In genomic region chr1:33074551-33074950, GRCm38 (mm10) we compare ENCODE assay signal across 35 mouse cellular contexts.
"Had no signal": no experiment of that assay in that cellular context is flagged by ENCODE, and none has a peak within 500 bp of the region (broad histone marks: within the 10 kb centered on the region; RNA-seq: fewer than 3 reads in every experiment).

No protein-coding gene starts in this region.

- H3K27ac ChIP-seq: heart, embryonic 10.5 days; heart, embryonic 13.5 days; heart, embryonic 15.5 days; hindbrain, embryonic 10.5 days; hindbrain, embryonic 12.5 days; hindbrain, embryonic 13.5 days; hindbrain, embryonic 14.5 days; hindbrain, embryonic 15.5 days; hindbrain, postnatal 0 days; intestine, embryonic 15.5 days; kidney, embryonic 15.5 days; kidney, postnatal 0 days; layer of hippocampus, adult 2 months had no signal

- ATAC-seq: hindbrain, embryonic 16.5 days; hindbrain, postnatal 0 days; inflammation-experienced regulatory T-cells, adult 6 months; intestine, embryonic 15.5 days; intestine, embryonic 16.5 days; intestine, postnatal 0 days had no signal

- H3K27me3 ChIP-seq: heart, embryonic 12.5 days; heart, embryonic 13.5 days; heart, embryonic 15.5 days; hindbrain, embryonic 12.5 days; hindbrain, embryonic 13.5 days; hindbrain, embryonic 15.5 days; intestine, embryonic 15.5 days; kidney, embryonic 15.5 days had no signal

- H3K36me3 ChIP-seq: heart, embryonic 10.5 days; heart, embryonic 12.5 days; heart, embryonic 13.5 days; heart, embryonic 15.5 days; hindbrain, embryonic 10.5 days; hindbrain, embryonic 12.5 days; hindbrain, embryonic 13.5 days; hindbrain, embryonic 15.5 days; intestine, embryonic 15.5 days; kidney, embryonic 15.5 days had no signal

- H3K9me3 ChIP-seq: heart, embryonic 10.5 days; heart, embryonic 12.5 days; heart, embryonic 13.5 days; heart, embryonic 15.5 days; hindbrain, embryonic 10.5 days; hindbrain, embryonic 12.5 days; hindbrain, embryonic 13.5 days; hindbrain, embryonic 15.5 days; intestine, embryonic 15.5 days; kidney, embryonic 15.5 days had no signal

- H3K4me2 ChIP-seq: heart, embryonic 11.5 days; heart, embryonic 12.5 days; heart, embryonic 13.5 days; heart, embryonic 15.5 days; hindbrain, embryonic 12.5 days; hindbrain, embryonic 13.5 days; hindbrain, embryonic 14.5 days; hindbrain, embryonic 15.5 days; intestine, embryonic 15.5 days; kidney, embryonic 15.5 days had no signal

- H3K4me1 ChIP-seq: heart, embryonic 10.5 days; heart, embryonic 12.5 days; heart, embryonic 13.5 days; heart, embryonic 15.5 days; hindbrain, embryonic 10.5 days; hindbrain, embryonic 12.5 days; hindbrain, embryonic 13.5 days; hindbrain, embryonic 15.5 days; intestine, embryonic 15.5 days; kidney, embryonic 15.5 days had no signal

- H3K4me3 ChIP-seq: heart, embryonic 10.5 days; heart, embryonic 12.5 days; heart, embryonic 13.5 days; heart, embryonic 15.5 days; hindbrain, embryonic 10.5 days; hindbrain, embryonic 12.5 days; hindbrain, embryonic 13.5 days; hindbrain, embryonic 15.5 days; intestine, embryonic 15.5 days; kidney, embryonic 15.5 days; layer of hippocampus, adult 2 months had no signal

- DNase-seq: heart, postnatal 10 days; heart, postnatal 14 days; heart, postnatal 36 days; heart, postnatal 4 days; kidney, adult 11 months; kidney, adult 18-20 months; kidney, adult 2 months; kidney, adult 8-10 months; kidney, adult 9 months; kidney, postnatal 10 days; kidney, postnatal 14 days; kidney, postnatal 25 days; kidney, postnatal 36 days; kidney, postnatal 4 days; layer of hippocampus, adult 9-11 months; layer of hippocampus, postnatal 36 days had no signal

- H3K9ac ChIP-seq: heart, embryonic 12.5 days; heart, embryonic 13.5 days; heart, embryonic 15.5 days; hindbrain, embryonic 12.5 days; hindbrain, embryonic 13.5 days; hindbrain, embryonic 14.5 days; hindbrain, embryonic 15.5 days; intestine, embryonic 15.5 days; kidney, embryonic 15.5 days had no signal
